Mouse (Mus musculus): ENCODE data around the gene Zfp853. TPM values are rescaled to one million over a fixed set of nuclear protein-coding genes. Genes with fewer than 3 reads are reported as not detected.

Gene Zfp853
- polyA plus RNA-seq, 1 experiment from 2014 or later, result not detected

- WGBS, result 84% methylated on average over 4 of the region's 4 CpGs
- H3K27me3 ChIP-seq (replicated peaks; ENCODE audit: insufficient read depth, low read length), result no peaks in the 10 kb centered on the region
- H3K27ac ChIP-seq (ENCODE audit: low read length), result no peak overlapping the region
- TF ChIP-seq CTCF (IDR thresholded peaks at IDR 0.05), result peak; percentile 79
- no peak for TF ChIP-seq EP300 (IDR thresholded peaks at IDR 0.05)
- H3K9me3 ChIP-seq (ENCODE audit: low read length), result no peaks in the 10 kb centered on the region
- no peak for DNase-seq (ENCODE audit: low spot score)
- no peak overlapping the region for H3K4me3 ChIP-seq (ENCODE audit: low read depth, low read length)
- no peak overlapping the region for H3K4me2 ChIP-seq (replicated peaks; ENCODE audit: low read depth, low read length)
- H3K4me1 ChIP-seq (ENCODE audit: insufficient read depth, low read depth, low read length), result no peaks in the 10 kb centered on the region
- no peak overlapping the region for H3K9ac ChIP-seq (replicated peaks; ENCODE audit: low read depth)
- no peaks in the 10 kb centered on the region for H3K36me3 ChIP-seq (ENCODE audit: insufficient read depth, low read length)
- no peak for ATAC-seq
These were observed 6.3 kb upstream of the Zfp853 start for GRCm38 (mm10) chr5:143299686-143300085.

- WGBS, result 83% methylated on average over 7 of the region's 7 CpGs
- no peaks in the 10 kb centered on the region for H3K9me3 ChIP-seq (ENCODE audit: low read length)
- no peak for ATAC-seq
- no peak overlapping the region for H3K27ac ChIP-seq (ENCODE audit: low read length)
- H3K4me2 ChIP-seq (replicated peaks; ENCODE audit: low read depth, low read length), result no peak overlapping the region
- no peaks in the 10 kb centered on the region; the same call in 1 of the 2 replicates for H3K4me1 ChIP-seq (ENCODE audit: insufficient read depth, low read depth, low read length)
- DNase-seq (ENCODE audit: low spot score), result no peak
- TF ChIP-seq EP300 (IDR thresholded peaks at IDR 0.05) (no peak), CTCF (IDR thresholded peaks at IDR 0.05) (peak; percentile 47)
- no peaks in the 10 kb centered on the region for H3K36me3 ChIP-seq (ENCODE audit: insufficient read depth, low read length)
- H3K9ac ChIP-seq (replicated peaks; ENCODE audit: low read depth), result no peak overlapping the region
- no peak overlapping the region for H3K4me3 ChIP-seq (ENCODE audit: low read depth, low read length)
- H3K27me3 ChIP-seq (replicated peaks; ENCODE audit: insufficient read depth, low read length), result peaks cover 8% of the 10 kb centered on the region; the same call in 1 of the 2 replicates
These were observed 5.0 kb upstream of the Zfp853 start for GRCm38 (mm10) chr5:143298391-143298790.

- H3K9me3 ChIP-seq (ENCODE audit: low read length), result no peaks in the 10 kb centered on the region
- H3K9ac ChIP-seq (replicated peaks; ENCODE audit: low read depth), result no peak overlapping the region
- no peak overlapping the region for H3K4me3 ChIP-seq (ENCODE audit: low read depth, low read length)
- H3K4me1 ChIP-seq (ENCODE audit: insufficient read depth, low read depth, low read length), result no peaks in the 10 kb centered on the region; the same call in 1 of the 2 replicates
- H3K27ac ChIP-seq (ENCODE audit: low read length), result no peak overlapping the region
- WGBS, result 62% methylated on average over 9 of the region's 9 CpGs
- no peak overlapping the region for H3K4me2 ChIP-seq (replicated peaks; ENCODE audit: low read depth, low read length)
- H3K36me3 ChIP-seq (ENCODE audit: insufficient read depth, low read length), result no peaks in the 10 kb centered on the region
- peak; percentile 34 for DNase-seq (ENCODE audit: low spot score)
- ATAC-seq, result peak; percentile 59
- H3K27me3 ChIP-seq (replicated peaks; ENCODE audit: insufficient read depth, low read length), result peaks cover 12% of the 10 kb centered on the region
- no peak for TF ChIP-seq EP300 (IDR thresholded peaks at IDR 0.05)
- TF ChIP-seq CTCF (IDR thresholded peaks at IDR 0.05), result no peak
These were observed 4.6 kb upstream of the Zfp853 start for GRCm38 (mm10) chr5:143297986-143298385.

GRCm38 (mm10) chr5:143295330-143295729, 1.9 kb upstream of the Zfp853 start:
- H3K27me3 ChIP-seq (replicated peaks; ENCODE audit: insufficient read depth, low read length), result peaks cover 20% of the 10 kb centered on the region
- H3K4me2 ChIP-seq (replicated peaks; ENCODE audit: low read depth, low read length), result no peak overlapping the region
- H3K9ac ChIP-seq (replicated peaks; ENCODE audit: low read depth), result no peak overlapping the region
- ATAC-seq, result no peak
- no peak overlapping the region for H3K27ac ChIP-seq (ENCODE audit: low read length)
- no peak for DNase-seq (ENCODE audit: low spot score)
- 79% methylated on average over 2 of the region's 2 CpGs for WGBS
- no peaks in the 10 kb centered on the region for H3K36me3 ChIP-seq (ENCODE audit: insufficient read depth, low read length)
- H3K9me3 ChIP-seq (ENCODE audit: low read length), result no peaks in the 10 kb centered on the region
- H3K4me3 ChIP-seq (ENCODE audit: low read depth, low read length), result no peak overlapping the region
- no peaks in the 10 kb centered on the region; the same call in 1 of the 2 replicates for H3K4me1 ChIP-seq (ENCODE audit: insufficient read depth, low read depth, low read length)
- no peak for TF ChIP-seq EP300 (IDR thresholded peaks at IDR 0.05)
- TF ChIP-seq CTCF (IDR thresholded peaks at IDR 0.05), result no peak

- TF ChIP-seq CTCF (IDR thresholded peaks at IDR 0.05) (peak; percentile 47), EP300 (IDR thresholded peaks at IDR 0.05) (no peak)
- Histone ChIP-seq H3K4me1 (ENCODE audit: insufficient read depth, low read depth, low read length) (no peaks in the 10 kb centered on the region; the same call in 1 of the 2 replicates), H3K9ac (replicated peaks; ENCODE audit: low read depth) (no peak overlapping the region), H3K27ac (ENCODE audit: low read length) (no peak overlapping the region), H3K36me3 (ENCODE audit: insufficient read depth, low read length) (no peaks in the 10 kb centered on the region), H3K27me3 (replicated peaks; ENCODE audit: insufficient read depth, low read length) (peaks cover 20% of the 10 kb centered on the region), H3K4me2 (replicated peaks; ENCODE audit: low read depth, low read length) (no peak overlapping the region), H3K4me3 (ENCODE audit: low read depth, low read length) (no peak overlapping the region), H3K9me3 (ENCODE audit: low read length) (no peaks in the 10 kb centered on the region)
- 93% methylated on average over 3 of the region's 3 CpGs for WGBS
- ATAC-seq (no peak), DNase-seq (ENCODE audit: low spot score) (no peak)
These were observed 1.4 kb upstream of the Zfp853 start for GRCm38 (mm10) chr5:143294862-143295261.

- no peak for TF ChIP-seq CTCF (IDR thresholded peaks at IDR 0.05)
- TF ChIP-seq EP300 (IDR thresholded peaks at IDR 0.05), result no peak
- ATAC-seq (no peak), DNase-seq (ENCODE audit: low spot score) (no peak)
- Histone ChIP-seq H3K27me3 (replicated peaks; ENCODE audit: insufficient read depth, low read length) (peaks cover 33% of the 10 kb centered on the region), H3K9me3 (ENCODE audit: low read length) (no peaks in the 10 kb centered on the region), H3K9ac (replicated peaks; ENCODE audit: low read depth) (peak overlapping the region; percentile 32; the same call in 1 of the 2 replicates), H3K36me3 (ENCODE audit: insufficient read depth, low read length) (no peaks in the 10 kb centered on the region), H3K27ac (ENCODE audit: low read length) (no peak overlapping the region), H3K4me1 (ENCODE audit: insufficient read depth, low read depth, low read length) (peaks cover 3% of the 10 kb centered on the region; the same call in 1 of the 2 replicates), H3K4me2 (replicated peaks; ENCODE audit: low read depth, low read length) (peak overlapping the region; percentile 72), H3K4me3 (ENCODE audit: low read depth, low read length) (peak overlapping the region; percentile 41)
- 5% methylated on average over 11 of the region's 19 CpGs for WGBS
These were observed 544 bp downstream of the Zfp853 start for GRCm38 (mm10) chr5:143292879-143293278.

GRCm38 (mm10) chr5:143289299-143289698, 4.1 kb downstream of the Zfp853 start:
- TF ChIP-seq EP300 (IDR thresholded peaks at IDR 0.05), result no peak
- TF ChIP-seq CTCF (IDR thresholded peaks at IDR 0.05), result no peak
- H3K4me3 ChIP-seq (ENCODE audit: low read depth, low read length), result no peak overlapping the region
- no peak overlapping the region for H3K4me2 ChIP-seq (replicated peaks; ENCODE audit: low read depth, low read length)
- H3K36me3 ChIP-seq (ENCODE audit: insufficient read depth, low read length), result no peaks in the 10 kb centered on the region
- peaks cover 5% of the 10 kb centered on the region; the same call in 1 of the 2 replicates for H3K4me1 ChIP-seq (ENCODE audit: insufficient read depth, low read depth, low read length)
- no peak for ATAC-seq
- no peak overlapping the region for H3K9ac ChIP-seq (replicated peaks; ENCODE audit: low read depth)
- H3K27ac ChIP-seq (ENCODE audit: low read length), result no peak overlapping the region
- 68% methylated on average over 9 of the region's 9 CpGs for WGBS
- no peak for DNase-seq (ENCODE audit: low spot score)
- peaks cover 47% of the 10 kb centered on the region for H3K27me3 ChIP-seq (replicated peaks; ENCODE audit: insufficient read depth, low read length)
- H3K9me3 ChIP-seq (ENCODE audit: low read length), result no peaks in the 10 kb centered on the region

Measured in lung, postnatal 0 days (tissue).